Mouse (Mus musculus) liver, embryonic 16.5 days (tissue): ENCODE measurements around the gene Wwc2. TPM values are rescaled to one million over a fixed set of nuclear protein-coding genes. Genes with fewer than 3 reads are reported as not detected.

Experiments used
- ATAC-seq: fragments of 200-750 bp; cut with Nextera tagmentation; 2 replicates; pipeline ENCODE4 v1.8.0; 2017; ENCODE audit warnings: low read depth, mild to moderate bottlenecking, moderate number of reproducible peaks, moderate library complexity
- H3K27ac ChIP-seq: fragments of 300-500 bp; sonication (generic); 2 replicates; pipeline ENCODE4 v1.5.1; 2014; ENCODE audit warnings: mild to moderate bottlenecking, low read length
- H3K27me3 ChIP-seq: fragments of 300-500 bp; sonication (generic); 2 replicates; pipeline ENCODE4 v1.6.1; 2014; ENCODE audit warnings: low read depth, low read length, mixed read lengths; ENCODE audit not compliant: control insufficient read depth, insufficient read depth
- H3K36me3 ChIP-seq: fragments of 300-500 bp; sonication (generic); 2 replicates; pipeline ENCODE4 v1.6.1; 2014; ENCODE audit warnings: mild to moderate bottlenecking; ENCODE audit not compliant: control insufficient read depth, insufficient read depth
- H3K4me1 ChIP-seq: fragments of 300-500 bp; sonication (generic); 2 replicates; pipeline ENCODE4 v1.6.1; 2014; ENCODE audit warnings: low read depth, low read length, mixed read lengths; ENCODE audit not compliant: control insufficient read depth
- H3K4me2 ChIP-seq: fragments of 300-500 bp; sonication (generic); 2 replicates; pipeline ENCODE4 v1.6.1; 2014; ENCODE audit warnings: low read depth, low read length, mixed read lengths
- H3K4me3 ChIP-seq: fragments of 300-500 bp; sonication (generic); 2 replicates; pipeline ENCODE4 v1.5.1; 2014; ENCODE audit warnings: low read depth, mild to moderate bottlenecking, low read length
- H3K9ac ChIP-seq: fragments of 300-500 bp; sonication (generic); 2 replicates; pipeline ENCODE4 v1.6.1; 2014; ENCODE audit warnings: low read depth, low read length
- H3K9me3 ChIP-seq: fragments of 300-500 bp; sonication (generic); replicated peaks from 2 replicates; pipeline ENCODE4 v1.6.1; 2016; ENCODE audit warnings: low read length; ENCODE audit not compliant: control insufficient read depth
- WGBS: fragments of 180-500 bp; shearing (Covaris S2); extraction: QIAGEN DNeasy Blood & Tissue Kit; methylation state at CpG from one replicate; pipeline ENCODE4 v1.1.7; 2014; ENCODE audit not compliant: insufficient replicate concordance; 5-methylcytosine and 5-hydroxymethylcytosine counted together
- polyA plus RNA-seq: library from polyadenylated mRNA; unstranded; fragments of >200 nt; fragmentation: Nextera tagmentation; extraction: Ambion mirVana; gene quantifications from 2 replicates; pipeline ENCODE4 v1.2.1, GENCODE M21; 2015

Wwc2 gene
- polyA plus RNA-seq, 1 experiment from 2014 or later: 1.2 TPM

GRCm38 (mm10) chr8:47802349-47802748, 188.4 kb downstream of the Wwc2 start:
- H3K36me3 ChIP-seq: no peaks in the 10 kb centered on the region
- no peak overlapping the region for H3K4me3 ChIP-seq
- H3K9ac ChIP-seq: no peak overlapping the region
- H3K4me2 ChIP-seq: no peak overlapping the region
- H3K4me1 ChIP-seq: no peaks in the 10 kb centered on the region
- no peak for ATAC-seq
- H3K27ac ChIP-seq: no peak overlapping the region
- H3K9me3 ChIP-seq: no peaks in the 10 kb centered on the region
- 49% methylated on average over 2 of the region's 2 CpGs for WGBS
- H3K27me3 ChIP-seq: no peaks in the 10 kb centered on the region

DNA sequence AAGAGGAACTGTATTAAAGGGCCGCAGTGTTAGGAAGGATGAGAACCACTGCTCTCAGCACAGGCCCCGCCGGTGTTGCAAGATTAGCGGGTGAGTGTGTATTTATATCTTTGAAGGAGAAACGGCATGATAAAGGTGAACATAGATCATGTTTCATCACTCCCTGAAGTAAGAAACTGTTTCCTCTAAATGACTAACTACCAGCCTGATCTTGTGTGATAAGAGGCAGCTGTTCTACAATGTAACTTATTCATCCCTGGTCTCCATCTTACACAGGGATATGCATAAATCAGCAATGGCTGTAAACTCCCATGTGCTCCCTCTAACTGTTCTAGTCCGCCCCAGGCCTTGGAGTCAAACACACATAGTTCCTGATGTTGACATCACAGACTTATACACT, 191.3 kb downstream of the Wwc2 start:
- H3K9me3 ChIP-seq: no peaks in the 10 kb centered on the region
- ATAC-seq: no peak
- no peaks in the 10 kb centered on the region for H3K4me1 ChIP-seq
- no peak overlapping the region for H3K4me3 ChIP-seq
- no peak overlapping the region for H3K4me2 ChIP-seq
- 41% methylated on average over 6 of the region's 6 CpGs for WGBS
- no peaks in the 10 kb centered on the region for H3K36me3 ChIP-seq
- no peaks in the 10 kb centered on the region for H3K27me3 ChIP-seq
- no peak overlapping the region for H3K9ac ChIP-seq
- H3K27ac ChIP-seq: no peak overlapping the region

DNA sequence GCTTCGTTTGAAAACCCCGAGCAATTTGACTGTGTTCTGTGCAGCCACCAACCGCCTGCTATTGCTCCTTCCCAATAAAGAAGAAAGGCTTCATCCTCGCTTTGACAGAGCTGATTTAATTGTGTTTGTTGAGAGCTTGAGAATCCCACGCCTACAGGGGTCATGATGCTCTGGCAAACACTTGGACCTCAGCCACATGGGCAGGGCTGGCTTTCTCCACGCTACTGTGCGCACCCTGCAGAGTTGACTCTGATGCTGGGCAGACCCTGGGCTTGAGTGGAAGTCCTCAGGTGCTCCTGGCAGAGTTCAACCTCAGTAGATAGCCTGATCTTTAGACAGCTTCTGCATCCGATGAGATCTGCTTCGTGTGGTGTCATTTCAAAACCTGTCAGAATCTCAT, 198.7 kb downstream of the Wwc2 start:
- no peak for ATAC-seq
- Histone ChIP-seq H3K27ac (no peak overlapping the region), H3K4me1 (no peaks in the 10 kb centered on the region), H3K9me3 (no peaks in the 10 kb centered on the region), H3K27me3 (no peaks in the 10 kb centered on the region), H3K4me3 (no peak overlapping the region), H3K36me3 (no peaks in the 10 kb centered on the region), H3K9ac (no peak overlapping the region), H3K4me2 (no peak overlapping the region)
- 64% methylated on average over 9 of the region's 9 CpGs for WGBS

DNA sequence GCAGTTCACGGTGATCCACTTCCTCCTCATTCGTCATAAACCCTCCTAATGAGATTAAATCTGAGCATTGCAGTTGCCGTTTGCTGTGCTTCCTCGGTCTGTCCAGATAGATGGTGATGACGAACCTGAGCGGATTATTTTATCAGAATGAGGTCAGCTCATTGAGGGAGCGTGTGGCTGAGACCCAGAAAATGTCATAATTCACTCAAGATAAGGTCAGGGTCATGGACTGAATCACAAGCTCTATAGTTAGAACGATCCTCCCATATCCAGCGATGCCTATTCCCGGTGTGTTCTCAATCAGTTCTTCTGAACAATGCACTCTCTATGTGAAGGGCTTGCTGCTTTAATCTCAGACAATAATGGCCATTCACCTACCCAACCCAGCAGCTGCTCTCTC, 203.0 kb downstream of the Wwc2 start:
- no peak overlapping the region for H3K9ac ChIP-seq
- H3K4me3 ChIP-seq: no peak overlapping the region
- no peak overlapping the region for H3K4me2 ChIP-seq
- no peaks in the 10 kb centered on the region for H3K9me3 ChIP-seq
- no peaks in the 10 kb centered on the region for H3K36me3 ChIP-seq
- H3K27me3 ChIP-seq: no peaks in the 10 kb centered on the region
- no peak overlapping the region for H3K27ac ChIP-seq
- WGBS: 43% methylated on average over 10 of the region's 10 CpGs
- H3K4me1 ChIP-seq: no peaks in the 10 kb centered on the region
- no peak for ATAC-seq

GRCm38 (mm10) chr8:47786323-47786722, 204.4 kb downstream of the Wwc2 start:
- no peak for ATAC-seq
- H3K4me3 ChIP-seq: no peak overlapping the region
- H3K9me3 ChIP-seq: no peaks in the 10 kb centered on the region
- no peaks in the 10 kb centered on the region for H3K4me1 ChIP-seq
- H3K9ac ChIP-seq: no peak overlapping the region
- H3K4me2 ChIP-seq: no peak overlapping the region
- no peaks in the 10 kb centered on the region for H3K36me3 ChIP-seq
- H3K27ac ChIP-seq: no peak overlapping the region
- 76% methylated on average over 15 of the region's 15 CpGs for WGBS
- no peaks in the 10 kb centered on the region for H3K27me3 ChIP-seq

- no peaks in the 10 kb centered on the region for H3K4me1 ChIP-seq
- H3K27me3 ChIP-seq: no peaks in the 10 kb centered on the region
- no peak for ATAC-seq
- H3K9me3 ChIP-seq: no peaks in the 10 kb centered on the region
- H3K27ac ChIP-seq: no peak overlapping the region
- no peak overlapping the region for H3K9ac ChIP-seq
- no peaks in the 10 kb centered on the region for H3K36me3 ChIP-seq
- 66% methylated on average over 7 of the region's 7 CpGs for WGBS
- no peak overlapping the region for H3K4me2 ChIP-seq
- H3K4me3 ChIP-seq: no peak overlapping the region
These were observed 206.3 kb downstream of the Wwc2 start for GRCm38 (mm10) chr8:47784436-47784835.

DNA sequence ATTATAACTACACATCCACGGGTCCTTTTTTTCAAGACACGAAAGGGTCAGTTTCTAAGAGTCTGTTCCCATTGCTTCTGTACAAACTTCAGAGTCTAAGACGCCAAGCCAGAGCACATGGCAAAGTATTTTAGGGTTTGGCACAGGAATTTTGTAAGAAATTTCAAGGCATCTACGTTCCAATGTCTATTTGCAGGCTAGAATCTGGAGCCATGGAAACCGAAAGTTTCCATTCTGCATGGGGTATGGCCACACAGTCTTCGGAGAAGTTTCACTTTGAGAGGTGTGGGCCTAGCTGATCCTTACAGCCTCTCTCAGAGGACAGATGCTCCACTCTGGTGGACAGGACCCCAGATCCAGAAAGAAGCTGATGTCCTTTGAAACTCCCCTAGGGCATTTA, 206.8 kb downstream of the Wwc2 start:
- no peak overlapping the region for H3K9ac ChIP-seq
- no peak overlapping the region for H3K4me2 ChIP-seq
- H3K27ac ChIP-seq: no peak overlapping the region
- H3K4me1 ChIP-seq: no peaks in the 10 kb centered on the region
- H3K27me3 ChIP-seq: no peaks in the 10 kb centered on the region
- no peaks in the 10 kb centered on the region for H3K36me3 ChIP-seq
- 70% methylated on average over 6 of the region's 6 CpGs for WGBS
- H3K9me3 ChIP-seq: no peaks in the 10 kb centered on the region
- no peak overlapping the region for H3K4me3 ChIP-seq
- ATAC-seq: no peak

DNA sequence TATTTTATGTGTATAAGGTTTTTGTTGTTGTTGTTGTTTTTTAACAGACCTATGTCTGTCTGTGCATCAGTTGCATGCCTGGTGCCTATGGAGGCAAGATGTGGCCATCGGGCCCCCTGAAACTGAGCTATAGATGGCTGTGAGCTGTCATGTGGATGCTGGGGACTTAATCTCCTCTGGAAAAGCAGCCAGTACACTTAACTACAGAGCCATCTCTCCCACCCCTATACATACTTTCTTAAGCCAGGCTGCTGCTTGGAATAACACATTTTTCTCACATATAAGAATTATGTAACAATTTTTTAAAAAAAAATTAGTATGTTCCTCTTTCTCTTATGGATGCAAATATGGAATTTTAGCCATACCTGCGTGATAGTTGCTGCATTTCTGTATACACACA, 207.2 kb downstream of the Wwc2 start:
- 54% methylated on average over 2 of the region's 2 CpGs for WGBS
- no peak overlapping the region for H3K4me2 ChIP-seq
- ATAC-seq: no peak

GRCm38 (mm10) chr8:47781881-47782280, 208.8 kb downstream of the Wwc2 start:
- H3K9me3 ChIP-seq: no peaks in the 10 kb centered on the region
- no peak for ATAC-seq

More for the DNA sequence above, 207.2 kb downstream of the Wwc2 start:
- Histone ChIP-seq H3K27ac (no peak overlapping the region), H3K4me1 (no peaks in the 10 kb centered on the region), H3K27me3 (no peaks in the 10 kb centered on the region), H3K36me3 (no peaks in the 10 kb centered on the region), H3K9ac (no peak overlapping the region), H3K9me3 (no peaks in the 10 kb centered on the region), H3K4me3 (no peak overlapping the region)

GRCm38 (mm10) chr8:47779589-47779988, 211.1 kb downstream of the Wwc2 start:
- H3K4me2 ChIP-seq: no peak overlapping the region
- no peaks in the 10 kb centered on the region for H3K9me3 ChIP-seq
- H3K9ac ChIP-seq: no peak overlapping the region
- H3K27me3 ChIP-seq: no peaks in the 10 kb centered on the region
- 58% methylated on average over 6 of the region's 6 CpGs for WGBS
- H3K4me1 ChIP-seq: no peaks in the 10 kb centered on the region
- H3K27ac ChIP-seq: no peak overlapping the region
- no peak for ATAC-seq
- no peaks in the 10 kb centered on the region for H3K36me3 ChIP-seq
- no peak overlapping the region for H3K4me3 ChIP-seq

More at GRCm38 (mm10) chr8:47781881-47782280, 208.8 kb downstream of the Wwc2 start:
- 53% methylated on average over 4 of the region's 4 CpGs for WGBS
- Histone ChIP-seq H3K36me3 (no peaks in the 10 kb centered on the region), H3K9ac (no peak overlapping the region), H3K4me2 (no peak overlapping the region), H3K4me1 (no peaks in the 10 kb centered on the region), H3K4me3 (no peak overlapping the region), H3K27me3 (no peaks in the 10 kb centered on the region), H3K27ac (no peak overlapping the region)
